Comparison of ENCODE assay signal across 28 mouse cellular contexts in genomic region chr11:76562584-76562983, GRCm38 (mm10). TPM values are rescaled to one million over a fixed set of nuclear protein-coding genes. Genes with fewer than 3 reads are reported as not detected.
DNase-seq lines count a peak whose midpoint lies in the region; ATAC-seq and TF ChIP-seq lines count a peak whose summit lies in the region.
"Had no signal": no experiment of that assay in that cellular context is flagged by ENCODE, and none has a peak within 500 bp of the region (broad histone marks: within the 10 kb centered on the region; RNA-seq: fewer than 3 reads in every experiment).

No protein-coding gene starts in this region.

- intact Hi-C loops in left cerebral cortex, adult 2 months (cut with DNase I): no loop called here

- no peak overlapping the region for H3K4me3 ChIP-seq in left cerebral cortex, adult 2 months
- no peak overlapping the region for H3K4me3 ChIP-seq in bone marrow macrophage, adult 2 months (ENCODE audit: insufficient read depth, low read length)
- H3K4me3 ChIP-seq in cortical plate, adult 2 months (ENCODE audit: insufficient read depth, low read length): no peak overlapping the region
- H3K4me3 ChIP-seq: embryonic facial prominence, embryonic 13.5 days; forebrain, embryonic 15.5 days; heart, adult 2 months; heart, embryonic 13.5 days; hindbrain, embryonic 13.5 days; intestine, embryonic 15.5 days; limb, embryonic 12.5 days; midbrain, embryonic 13.5 days; neural tube, embryonic 13.5 days had no signal

- no peak for TF ChIP-seq POLR2A in bone marrow macrophage, adult 2 months (IDR thresholded peaks at IDR 0.05; ENCODE audit: borderline replicate concordance, low read depth, low read length)
- TF ChIP-seq POLR2A in cortical plate, adult 2 months (IDR thresholded peaks at IDR 0.05; ENCODE audit: extremely low read depth, insufficient read depth, low read length): no peak

- no peak for TF ChIP-seq CTCF in left cerebral cortex, adult 2 months (IDR thresholded peaks at IDR 0.05)
- no peak for TF ChIP-seq CTCF in bone marrow macrophage, adult 2 months (IDR thresholded peaks at IDR 0.05; ENCODE audit: low read depth, low read length)
- no peak for TF ChIP-seq CTCF in cortical plate, adult 2 months (IDR thresholded peaks at IDR 0.05; ENCODE audit: extremely low read depth, insufficient read depth, low read length)

- peaks cover 81% of the 10 kb centered on the region for H3K4me1 ChIP-seq in bone marrow macrophage, adult 2 months (ENCODE audit: control insufficient read depth, insufficient read depth, low read length)
- H3K4me1 ChIP-seq in cortical plate, adult 2 months (ENCODE audit: control insufficient read depth, insufficient read depth, low read length): peaks cover 17% of the 10 kb centered on the region
- H3K4me1 ChIP-seq: forebrain, embryonic 15.5 days; heart, embryonic 13.5 days; intestine, embryonic 15.5 days had no signal

- peak; percentile 19 for ATAC-seq in frontal cortex, adult (ENCODE audit: low TSS enrichment)
- ATAC-seq: forebrain, embryonic 15.5 days; intestine, embryonic 15.5 days; liver, postnatal 0 days; lung, postnatal 0 days; midbrain, embryonic 13.5 days; Patski had no signal

- H3K27ac ChIP-seq in left cerebral cortex, adult 2 months: peak overlapping the region; percentile 69; the same call in 1 of the 2 replicates
- H3K27ac ChIP-seq in bone marrow macrophage, adult 2 months (ENCODE audit: insufficient read depth, low read depth, low read length): peak overlapping the region; percentile 82
- peak overlapping the region; percentile 60 for H3K27ac ChIP-seq in cortical plate, adult 2 months (ENCODE audit: insufficient read depth, low read length)
- H3K27ac ChIP-seq: embryonic facial prominence, embryonic 13.5 days; forebrain, embryonic 15.5 days; heart, adult 2 months; heart, embryonic 13.5 days; hindbrain, embryonic 13.5 days; intestine, embryonic 15.5 days; limb, embryonic 12.5 days; midbrain, embryonic 13.5 days; neural tube, embryonic 13.5 days had no signal

- DNase-seq in frontal cortex, postnatal 10 days (ENCODE audit: low spot score in 2 of 2): no peak
- no peak for DNase-seq in left cerebral cortex, adult 2 months (ENCODE audit: extremely low spot score in 1 of 2, low spot score in 2 of 2)
- no peak for DNase-seq in left cerebral cortex, adult 18-20 months (ENCODE audit: low spot score in 2 of 2)
- no peak for DNase-seq in gastrocnemius, adult 8-10 months (ENCODE audit: low spot score in 2 of 2)
- DNase-seq: B cell, adult 2 months; cerebellum, postnatal 25 days; embryo, embryonic 11 days; gastrocnemius, postnatal 25 days; heart, adult 2 months; heart, postnatal 14 days; kidney, adult 8-10 months; kidney, postnatal 10 days; liver, postnatal 0 days; spleen, adult 18-20 months had no signal

RNA-seq across cellular contexts. Expression of gene Abr, which starts 59.5 kb away (rescaled TPM):
- total RNA-seq in left cerebral cortex, adult 2 months (2021): 100 to 1,000 TPM; 436 to 450 TPM
- 100 to 1,000 TPM; 413 to 418 TPM for total RNA-seq in left cerebral cortex, adult 18-20 months (2021)
- polyA plus RNA-seq in bone marrow macrophage, adult 2 months (2012; ENCODE audit: insufficient read depth, insufficient read length, missing spikeins): 145 and 158 TPM in 2 replicates
- polyA plus RNA-seq in cortical plate, adult 2 months (2012; rRNA removed): 266 and 292 TPM in 2 replicates
- 10 to 100 TPM in 1 of 4 experiments, 1 to 10 TPM in 3; 5.5 to 10.6 (median 6.4) TPM for total RNA-seq in gastrocnemius, adult 8-10 months (2022)
- polyA plus RNA-seq: G1E had no signal

Comparison
In these comparisons a context has a peak if more than half of its experiments do, and no peak if none do; other contexts are left out.
1. RNA of gene Abr, which starts 59.5 kb away (total RNA-seq): 436 to 450 TPM in left cerebral cortex, adult 2 months and 413 to 418 TPM in left cerebral cortex, adult 18-20 months; 5.5 to 10.6 TPM in gastrocnemius, adult 8-10 months; every median in the first group is over 10 times any median in the second.
2. Peak in every context shown above with its lines, with median percentiles within 50 percentile points of each other: H3K27ac ChIP-seq.